Mouse (Mus musculus) liver, adult (tissue): Measurements from ENCODE around the gene Sema4c.

Source experiments
- GATA4 ChIP-seq: IDR thresholded peaks from 2 replicates; pipeline ENCODE4 v1.6.1; 2014; ENCODE audit warnings: mild to moderate bottlenecking, low read length; ENCODE audit not compliant: insufficient replicate concordance

Sema4c gene

GRCm38 (mm10) chr1:36519626-36520025, 38.5 kb downstream of the Sema4c start:
- no peak for TF ChIP-seq GATA4

- no peak for TF ChIP-seq GATA4
Observed at GRCm38 (mm10) chr1:36518259-36518658, 39.9 kb downstream of the Sema4c start.

- no peak for TF ChIP-seq GATA4
Observed at GRCm38 (mm10) chr1:36513718-36514117, 44.4 kb downstream of the Sema4c start.

- no peak for TF ChIP-seq GATA4
Observed at GRCm38 (mm10) chr1:36513310-36513709, 44.8 kb downstream of the Sema4c start.

GRCm38 (mm10) chr1:36512966-36513280, 45.2 kb downstream of the Sema4c start:
- TF ChIP-seq GATA4 = no peak

GRCm38 (mm10) chr1:36512089-36512965, 45.8 kb downstream of the Sema4c start:
- no peak for TF ChIP-seq GATA4

- TF ChIP-seq GATA4 = no peak
Observed at GRCm38 (mm10) chr1:36511289-36512021, 46.7 kb downstream of the Sema4c start, which contains the start of gene Cnnm3. Cnnm3 (plus strand) TSS chr1:36511867.

- TF ChIP-seq GATA4 = no peak
Observed at GRCm38 (mm10) chr1:36508238-36508637, 49.9 kb downstream of the Sema4c start.

GRCm38 (mm10) chr1:36501261-36501660, 56.9 kb downstream of the Sema4c start:
- no peak for TF ChIP-seq GATA4
